Mouse (Mus musculus): ENCODE data around the gene Tmie. TPM values are rescaled to one million over a fixed set of nuclear protein-coding genes. Genes with fewer than 3 reads are reported as not detected.
A peak's percentile ranks its signal among the peaks of the same experiment; 100 is the strongest.

The Tmie gene
- total RNA-seq (2017): 0.50 TPM in 1 of 2 replicates, not detected in the other

DNA sequence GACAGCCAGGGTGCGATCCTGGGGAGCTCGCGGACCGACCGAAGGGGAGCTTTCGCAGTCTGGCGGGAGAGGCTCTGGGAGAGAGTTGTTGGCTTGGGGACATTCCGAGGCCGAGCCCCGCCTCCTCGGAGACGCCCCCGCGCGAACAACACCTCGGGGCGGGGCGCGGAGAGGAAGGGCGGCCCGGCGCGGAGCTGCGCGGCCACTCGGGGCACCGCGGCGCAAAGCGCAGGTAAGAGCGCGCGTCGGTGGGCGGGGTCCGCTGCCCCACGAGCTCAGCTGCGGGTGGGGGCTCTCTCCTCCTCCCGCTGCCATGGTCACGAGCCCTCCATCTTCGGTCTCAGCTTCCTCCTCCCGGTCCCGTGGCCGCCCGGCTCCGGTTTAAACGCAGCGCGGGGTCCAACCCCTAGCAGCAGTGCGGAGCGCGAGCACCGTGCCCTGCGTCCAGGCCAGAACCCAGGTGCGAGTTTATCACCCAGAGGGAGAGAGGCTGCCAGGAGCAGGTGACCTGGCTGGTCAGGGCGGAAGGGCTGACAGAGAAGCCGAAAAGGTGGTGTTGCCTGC, at the start of gene Tmie:
Gene Tmie, minus strand, starts transcription at position 116 of the 564 bp plus-strand sequence.
- peak; percentile 18 to 50 for ATAC-seq (replicated peaks in 1 of 2; ENCODE audit: insufficient read depth in 1 of 2, low FRiP score in 2 of 2, low TSS enrichment in 1 of 2, low read depth in 1 of 2, poor library complexity in 2 of 2, severe bottlenecking in 2 of 2)

DNA sequence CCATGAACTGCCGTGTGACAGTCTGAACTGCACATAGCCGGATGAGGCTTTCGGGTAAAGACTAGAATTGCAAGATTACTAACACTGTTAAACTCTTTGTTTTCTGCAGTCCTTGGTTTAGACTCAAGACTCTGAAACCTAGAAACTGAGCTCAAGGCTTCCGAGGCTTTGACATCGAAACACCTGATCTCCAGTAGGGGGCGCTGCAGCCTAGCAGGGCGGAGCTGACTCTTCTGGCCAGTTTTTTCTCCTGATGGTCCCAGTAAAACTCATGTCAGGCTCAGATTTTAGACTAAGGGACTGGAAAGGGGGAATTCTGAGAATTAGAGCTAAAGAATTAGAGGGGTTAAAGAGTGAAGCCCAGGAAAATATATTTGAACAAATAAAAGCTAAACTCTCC, 42.8 kb upstream of the Tmie start:
- ATAC-seq (replicated peaks in 1 of 2; ENCODE audit: insufficient read depth in 1 of 2, low FRiP score in 2 of 2, low TSS enrichment in 1 of 2, low read depth in 1 of 2, poor library complexity in 2 of 2, severe bottlenecking in 2 of 2): peak; percentile 68 to 71; a peak in 3 of 4 replicates

DNA sequence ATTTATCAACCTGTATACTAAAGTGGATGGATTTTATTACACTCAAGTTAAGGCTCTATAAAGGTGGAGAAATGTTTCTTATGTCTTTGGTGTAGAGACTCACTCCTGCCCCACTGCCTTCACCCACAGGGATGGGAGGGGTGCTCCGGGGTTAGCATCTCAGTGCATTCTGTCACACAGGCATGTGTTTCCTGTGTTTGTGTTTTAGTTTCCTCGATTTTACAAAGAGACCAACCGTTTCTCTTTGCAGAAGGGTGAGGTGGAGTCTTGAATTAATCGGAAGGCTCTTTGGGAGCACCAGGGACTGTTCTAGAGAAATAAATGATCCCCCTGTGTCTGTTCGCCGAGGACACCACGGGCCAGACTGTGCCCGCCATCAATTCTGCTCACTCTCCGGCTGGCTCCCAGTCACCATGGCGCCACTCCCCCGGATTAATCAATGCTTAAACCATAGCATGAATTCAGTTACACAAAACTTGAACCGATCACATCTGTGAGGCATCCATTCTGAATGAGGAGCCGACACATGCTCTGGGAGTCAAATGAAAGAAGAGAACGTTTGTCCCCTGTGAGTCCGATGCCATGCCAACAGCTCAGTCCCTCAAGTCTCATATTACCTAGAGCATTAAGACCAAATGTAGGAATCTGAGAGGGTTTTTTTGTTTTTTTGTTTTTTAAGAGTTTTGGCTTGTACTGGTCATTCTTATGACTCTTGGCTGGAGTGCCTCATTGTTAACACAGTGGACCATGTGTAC, 40.9 kb upstream of the Tmie start:
- no peak; a peak in 1 of 4 replicates for ATAC-seq (replicated peaks in 1 of 2; ENCODE audit: insufficient read depth in 1 of 2, low FRiP score in 2 of 2, low TSS enrichment in 1 of 2, low read depth in 1 of 2, poor library complexity in 2 of 2, severe bottlenecking in 2 of 2)

GRCm38 (mm10) chr9:110916786-110917185, 36.9 kb upstream of the Tmie start, which contains the start of gene Fam240a:
TSS of gene Fam240a (minus strand) at chr9:110916861.
- no peak for ATAC-seq (replicated peaks in 1 of 2; ENCODE audit: insufficient read depth in 1 of 2, low FRiP score in 2 of 2, low TSS enrichment in 1 of 2, low read depth in 1 of 2, poor library complexity in 2 of 2, severe bottlenecking in 2 of 2)

DNA sequence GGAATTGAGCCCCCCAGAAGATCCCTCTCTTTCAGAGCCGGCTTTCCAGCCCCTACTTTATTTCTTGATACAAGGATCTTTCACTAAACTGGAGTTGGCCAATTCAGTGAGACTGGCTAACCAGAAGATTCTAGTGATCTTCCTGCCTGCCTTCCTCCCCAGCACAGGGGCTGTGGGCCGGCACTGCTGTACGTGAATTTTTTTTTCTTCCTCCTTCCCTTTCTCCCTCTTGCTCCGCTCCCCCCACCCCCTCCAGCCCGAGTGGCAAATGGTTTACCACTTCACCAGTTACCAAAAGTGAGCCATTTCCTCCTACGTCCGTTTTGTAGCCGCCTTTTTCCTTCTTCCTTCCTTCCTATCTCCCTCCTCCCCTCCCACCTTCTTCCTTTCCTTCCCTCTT, 35.6 kb upstream of the Tmie start:
- peak; percentile 27 to 32; a peak in 1 of 4 replicates for ATAC-seq (replicated peaks in 1 of 2; ENCODE audit: insufficient read depth in 1 of 2, low FRiP score in 2 of 2, low TSS enrichment in 1 of 2, low read depth in 1 of 2, poor library complexity in 2 of 2, severe bottlenecking in 2 of 2)

DNA sequence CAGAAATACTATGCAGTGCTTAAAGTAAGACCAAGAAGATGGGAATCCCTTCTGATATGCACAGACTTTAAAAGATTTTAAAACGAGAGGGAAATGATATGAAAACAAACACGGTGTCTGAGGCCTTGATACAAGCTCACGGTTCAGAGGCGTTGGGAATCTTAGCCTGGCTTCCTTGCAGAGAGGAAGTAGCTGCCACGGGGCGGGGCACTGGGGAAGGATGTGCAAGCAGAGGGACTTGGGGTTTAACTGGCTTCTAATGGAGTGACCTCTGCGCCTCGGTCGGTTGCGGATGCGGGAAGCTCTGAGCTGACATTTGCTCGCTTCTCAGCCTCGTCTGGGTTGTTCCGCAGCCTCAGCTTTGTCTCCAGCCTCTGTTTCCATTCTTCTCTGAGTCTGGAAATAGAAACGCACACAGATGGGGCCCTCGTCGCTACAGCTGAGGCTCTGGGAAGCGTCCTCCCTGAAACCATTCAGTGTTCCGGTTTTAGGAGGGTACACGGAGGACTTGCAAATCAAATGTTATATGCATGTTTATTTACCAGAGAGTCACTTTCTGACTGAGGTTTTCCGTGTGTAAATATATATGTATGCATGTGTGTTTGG, 34.8 kb upstream of the Tmie start:
- no peak for ATAC-seq (replicated peaks in 1 of 2; ENCODE audit: insufficient read depth in 1 of 2, low FRiP score in 2 of 2, low TSS enrichment in 1 of 2, low read depth in 1 of 2, poor library complexity in 2 of 2, severe bottlenecking in 2 of 2)

DNA sequence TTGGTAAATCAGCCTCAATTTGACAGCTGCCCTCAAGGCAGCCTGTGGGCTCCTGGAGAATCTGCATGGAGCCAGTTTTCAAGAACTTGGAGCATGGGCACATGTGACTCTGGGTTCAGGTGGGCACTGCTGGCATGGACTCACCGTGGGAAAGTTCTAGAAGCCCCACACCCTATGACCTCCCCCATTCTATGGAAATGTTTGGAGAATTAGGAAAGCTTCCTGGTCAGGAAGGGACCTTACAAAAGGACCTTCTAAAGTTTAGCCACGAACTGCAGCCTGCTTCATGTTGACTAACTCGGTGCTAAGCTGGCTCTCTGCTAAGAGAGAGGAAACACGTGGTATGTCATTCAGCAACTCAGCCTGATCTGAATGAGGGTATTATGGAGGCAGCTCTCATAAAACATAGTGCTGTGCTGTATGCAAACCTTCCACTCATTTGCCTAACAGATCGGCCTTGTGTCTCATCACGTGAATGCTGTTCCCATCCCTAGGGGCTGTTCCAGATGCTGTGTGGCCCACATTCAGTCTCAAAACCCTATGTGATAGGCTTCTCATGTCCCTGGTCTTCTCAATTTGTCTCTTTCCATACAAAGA, 29.6 kb upstream of the Tmie start:
- ATAC-seq (replicated peaks in 1 of 2; ENCODE audit: insufficient read depth in 1 of 2, low FRiP score in 2 of 2, low TSS enrichment in 1 of 2, low read depth in 1 of 2, poor library complexity in 2 of 2, severe bottlenecking in 2 of 2): peak in 1 of 2 experiments; percentile 46; a peak in 2 of 4 replicates

- ATAC-seq (replicated peaks in 1 of 2; ENCODE audit: insufficient read depth in 1 of 2, low FRiP score in 2 of 2, low TSS enrichment in 1 of 2, low read depth in 1 of 2, poor library complexity in 2 of 2, severe bottlenecking in 2 of 2): no peak
These were observed 28.7 kb upstream of the Tmie start for GRCm38 (mm10) chr9:110908631-110909016.

DNA sequence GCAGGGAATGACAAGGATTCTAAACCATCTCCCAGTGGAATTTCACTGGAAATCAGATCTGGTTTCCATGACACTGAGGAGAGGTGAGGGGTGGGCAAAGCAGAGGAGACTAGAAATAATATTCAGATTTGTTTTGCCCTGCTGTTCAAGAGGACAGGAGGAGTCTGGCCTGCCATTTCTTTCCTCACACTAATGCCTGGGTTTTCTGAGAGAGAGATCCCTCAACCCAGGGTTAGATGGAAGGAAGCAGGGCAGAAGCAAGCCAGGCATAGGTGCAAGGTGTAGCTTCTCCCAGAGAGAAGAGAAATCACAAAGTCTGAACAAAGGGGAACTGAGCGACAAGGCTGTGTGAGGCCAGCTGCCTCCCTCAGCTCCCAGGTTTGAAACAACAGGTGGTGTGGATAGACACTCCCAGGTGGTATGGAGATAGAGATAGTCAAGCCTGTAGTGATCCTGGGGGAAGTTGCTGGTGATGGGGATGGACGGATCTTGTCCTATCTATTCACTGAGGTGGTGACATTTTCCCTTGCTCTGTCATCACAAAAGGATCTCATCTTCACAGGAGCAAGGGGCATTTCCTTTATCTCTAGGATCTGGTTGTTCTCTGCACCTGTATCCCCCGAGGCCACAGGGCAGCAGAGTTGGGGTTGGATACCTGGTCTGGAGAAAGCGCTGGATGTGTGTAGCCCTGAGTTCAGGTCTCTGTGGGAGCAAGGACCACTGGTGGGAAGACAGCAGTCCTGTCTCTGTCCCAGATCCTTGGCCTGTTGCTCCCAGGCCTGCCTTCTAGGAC, 28.1 kb upstream of the Tmie start:
- ATAC-seq (replicated peaks in 1 of 2; ENCODE audit: insufficient read depth in 1 of 2, low FRiP score in 2 of 2, low TSS enrichment in 1 of 2, low read depth in 1 of 2, poor library complexity in 2 of 2, severe bottlenecking in 2 of 2): no peak

DNA sequence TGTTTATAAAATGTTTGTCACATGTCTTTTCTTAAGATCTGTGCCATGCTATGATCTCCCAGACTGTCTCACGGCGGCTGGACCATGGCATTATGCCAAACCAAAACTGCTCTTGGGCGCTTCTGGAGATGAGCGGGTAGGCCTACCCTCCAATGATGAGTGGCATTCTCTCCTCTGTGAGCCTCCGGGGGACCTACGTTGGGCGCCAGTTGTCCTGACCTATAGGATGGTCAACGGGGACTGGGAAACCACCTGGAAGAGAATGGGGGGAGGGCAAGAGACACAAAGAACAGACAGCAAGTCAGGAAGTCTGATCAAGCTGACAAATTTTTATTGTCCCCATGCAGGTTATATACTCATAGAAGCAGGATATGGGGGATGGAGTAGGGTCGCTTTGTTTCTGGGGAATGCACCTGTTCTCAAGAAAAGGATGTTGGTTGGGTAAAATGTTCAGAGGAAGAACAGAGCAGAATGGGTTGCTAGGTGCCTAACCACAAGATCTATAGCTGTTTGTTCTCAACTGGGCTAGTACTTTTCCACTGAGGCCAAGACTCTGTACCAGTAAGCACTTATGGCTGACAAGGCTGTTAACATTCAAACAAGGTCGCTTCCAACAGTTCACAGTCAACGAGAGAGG, 27.4 kb upstream of the Tmie start:
- ATAC-seq (replicated peaks in 1 of 2; ENCODE audit: insufficient read depth in 1 of 2, low FRiP score in 2 of 2, low TSS enrichment in 1 of 2, low read depth in 1 of 2, poor library complexity in 2 of 2, severe bottlenecking in 2 of 2): no peak

GRCm38 (mm10) chr9:110902271-110902670, 22.4 kb upstream of the Tmie start:
- no peak for ATAC-seq (replicated peaks in 1 of 2; ENCODE audit: insufficient read depth in 1 of 2, low FRiP score in 2 of 2, low TSS enrichment in 1 of 2, low read depth in 1 of 2, poor library complexity in 2 of 2, severe bottlenecking in 2 of 2)

- no peak for ATAC-seq (replicated peaks in 1 of 2; ENCODE audit: insufficient read depth in 1 of 2, low FRiP score in 2 of 2, low TSS enrichment in 1 of 2, low read depth in 1 of 2, poor library complexity in 2 of 2, severe bottlenecking in 2 of 2)
These were observed 21.3 kb upstream of the Tmie start for GRCm38 (mm10) chr9:110901204-110901603.

DNA sequence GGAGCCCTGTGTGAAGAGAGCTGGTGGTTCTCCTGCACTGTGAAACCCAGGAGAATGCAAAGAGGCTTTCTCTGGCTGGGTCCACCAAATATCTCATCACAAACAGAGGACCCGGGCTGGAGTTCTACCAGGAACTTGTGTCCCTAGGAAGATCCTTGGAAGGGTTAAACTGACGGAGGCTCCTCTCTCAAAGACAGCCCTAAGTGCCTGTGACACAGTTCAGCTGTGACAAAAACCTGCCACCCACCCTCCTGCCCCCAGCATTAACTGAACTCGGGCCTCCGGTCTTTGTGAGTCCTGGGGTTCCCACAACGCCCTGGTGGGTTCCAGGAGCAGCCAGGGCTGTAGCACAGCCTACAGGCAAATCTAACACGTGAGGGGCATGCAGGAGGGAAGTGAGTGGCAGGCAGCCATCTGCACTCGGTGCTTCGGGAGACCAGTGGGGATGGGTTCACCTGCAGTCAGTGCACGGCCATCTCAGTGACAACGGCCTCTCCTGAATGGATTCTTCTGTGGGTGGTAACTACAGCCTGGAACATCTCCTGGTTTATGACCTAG, 19.6 kb upstream of the Tmie start:
- ATAC-seq (replicated peaks in 1 of 2; ENCODE audit: insufficient read depth in 1 of 2, low FRiP score in 2 of 2, low TSS enrichment in 1 of 2, low read depth in 1 of 2, poor library complexity in 2 of 2, severe bottlenecking in 2 of 2): no peak

GRCm38 (mm10) chr9:110896595-110896994, 16.7 kb upstream of the Tmie start:
- peak; percentile 80 to 82 for ATAC-seq (replicated peaks in 1 of 2; ENCODE audit: insufficient read depth in 1 of 2, low FRiP score in 2 of 2, low TSS enrichment in 1 of 2, low read depth in 1 of 2, poor library complexity in 2 of 2, severe bottlenecking in 2 of 2)

DNA sequence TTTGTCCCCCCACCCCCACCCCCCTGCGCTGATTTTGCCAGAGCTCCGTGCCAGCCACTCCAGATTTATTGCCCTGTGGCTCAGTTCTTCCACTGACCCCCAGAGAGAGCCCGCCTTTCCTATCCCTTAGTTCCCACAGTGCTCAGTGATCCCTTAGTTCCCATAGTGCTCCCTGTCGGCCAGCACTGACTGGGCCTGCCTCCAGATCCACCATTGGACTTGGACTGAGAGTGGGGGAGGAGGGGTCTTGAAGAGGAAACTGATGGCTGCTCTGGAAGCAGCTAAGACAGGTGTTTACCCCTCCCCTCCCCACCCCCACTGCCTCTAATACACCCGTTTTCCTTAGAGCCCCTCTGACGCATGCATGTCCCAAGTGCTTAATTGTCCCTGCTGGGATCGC, 16.1 kb upstream of the Tmie start:
- no peak for ATAC-seq (replicated peaks in 1 of 2; ENCODE audit: insufficient read depth in 1 of 2, low FRiP score in 2 of 2, low TSS enrichment in 1 of 2, low read depth in 1 of 2, poor library complexity in 2 of 2, severe bottlenecking in 2 of 2)

- no peak for ATAC-seq (replicated peaks in 1 of 2; ENCODE audit: insufficient read depth in 1 of 2, low FRiP score in 2 of 2, low TSS enrichment in 1 of 2, low read depth in 1 of 2, poor library complexity in 2 of 2, severe bottlenecking in 2 of 2)
These were observed 15.6 kb upstream of the Tmie start for GRCm38 (mm10) chr9:110895507-110895906.

DNA sequence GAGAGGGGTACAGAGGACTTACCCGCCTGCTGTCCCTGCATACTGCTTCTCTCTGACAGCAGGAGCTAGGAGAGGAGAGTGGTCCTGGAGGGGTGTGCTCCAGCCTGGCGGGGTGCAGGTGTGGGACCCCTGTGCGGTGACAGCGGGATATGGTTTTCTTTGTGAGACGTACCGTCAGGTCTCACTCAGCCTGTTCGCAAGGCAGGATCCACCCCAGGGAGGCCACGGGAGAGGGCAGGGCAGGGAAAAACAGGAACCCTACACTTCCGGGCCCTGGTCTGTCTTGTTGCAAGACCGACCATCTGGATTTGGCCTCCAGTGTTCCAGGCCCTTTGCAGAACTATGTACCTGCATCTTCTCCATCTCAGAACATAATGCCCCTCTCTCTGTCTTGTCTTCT, 13.5 kb upstream of the Tmie start:
- ATAC-seq (replicated peaks in 1 of 2; ENCODE audit: insufficient read depth in 1 of 2, low FRiP score in 2 of 2, low TSS enrichment in 1 of 2, low read depth in 1 of 2, poor library complexity in 2 of 2, severe bottlenecking in 2 of 2): no peak

Measured in hematopoietic stem cell, adult 5-6 weeks (primary cell).